Mouse (Mus musculus) left cerebral cortex, adult 2 months (tissue): ENCODE measurements around the gene Nfix. TPM values are rescaled to one million over a fixed set of nuclear protein-coding genes. Genes with fewer than 3 reads are reported as not detected.

ENCODE experiments used
- DNase-seq, 2 experiments: peaks; one replicate each; pipeline ENCODE4 v3.0.0; 2021 to 2022; ENCODE audit warnings: low spot score in 2 of 2, mixed read lengths in 1 of 2; ENCODE audit errors: extremely low spot score in 1 of 2
- H3K27ac ChIP-seq: fragments of 200-600 bp; 2 replicates; pipeline ENCODE4 v1.8.1; 2022
- H3K4me3 ChIP-seq: fragments of 200-600 bp; 2 replicates; pipeline ENCODE4 v1.8.1; 2022
- CTCF ChIP-seq: fragments of 200-600 bp; IDR thresholded peaks from 2 replicates; pipeline ENCODE4 v1.8.1; 2022; ENCODE audit warnings: antibody characterized with exemption, mild to moderate bottlenecking, moderate library complexity
- intact Hi-C: fragments of 180-260 bp; cut with DNase I; formaldehyde crosslinking; loops from one replicate; pipeline ENCODE4 v1.15.1; 2025
- total RNA-seq, 2 experiments: library from RNA; stranded (reverse); gene quantifications; 2 replicates each; pipeline ENCODE4 v1.2.3; 2021

Nfix gene
- total RNA-seq, 2 experiments from 2014 or later = 347 to 350 TPM

DNA sequence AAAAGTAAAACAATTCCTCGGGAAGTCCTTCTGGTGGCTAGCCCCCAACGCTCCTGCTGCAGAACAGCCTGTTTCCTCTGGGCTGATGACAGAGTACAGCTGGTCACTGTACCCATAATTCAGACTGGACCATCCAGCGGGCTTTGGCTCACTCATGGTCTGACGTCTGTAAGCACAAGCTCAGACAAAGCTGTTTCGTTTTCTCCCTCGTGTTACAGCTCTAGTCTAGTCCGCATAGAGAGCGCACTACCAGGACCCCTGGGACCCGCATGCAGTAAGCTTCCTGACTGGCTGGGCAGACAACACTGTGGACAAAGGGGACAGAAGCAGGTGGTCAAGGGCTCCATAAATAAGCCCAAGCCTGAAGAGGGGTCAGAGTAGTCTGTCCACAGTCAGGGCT lies 33.7 kb downstream of the Nfix start:
- intact Hi-C loops = no loop called here

DNA sequence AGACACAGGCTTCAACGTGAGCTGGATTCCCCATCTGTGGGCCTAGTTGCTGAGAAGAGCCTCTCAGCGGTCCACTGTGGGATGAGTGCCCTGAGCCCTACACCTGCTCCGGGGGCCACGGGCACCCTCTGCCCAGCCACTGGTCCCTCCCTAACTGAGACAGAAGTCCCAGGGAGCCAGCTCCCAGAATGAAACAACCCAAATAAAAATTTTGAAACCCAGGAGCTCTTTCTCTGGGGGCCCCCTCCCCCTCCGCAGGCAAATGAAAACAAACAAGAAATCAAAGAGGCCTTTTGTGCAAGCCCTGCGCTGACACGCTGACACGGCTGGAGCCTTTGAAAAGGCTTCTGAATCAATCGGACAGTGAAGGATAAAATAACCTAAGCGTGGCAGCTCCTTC lies 34.5 kb downstream of the Nfix start:
- Histone ChIP-seq H3K4me3 (peak overlapping the region; percentile 63), H3K27ac (peak overlapping the region; percentile 94)
- DNase-seq = peak in 1 of 2 experiments; percentile 48
- no peak for TF ChIP-seq CTCF
- intact Hi-C loops = no loop called here

More for the DNA sequence above, 33.7 kb downstream of the Nfix start:
- Histone ChIP-seq H3K27ac (peak overlapping the region; percentile 94), H3K4me3 (peak overlapping the region; percentile 63)
- no peak for DNase-seq
- no peak for TF ChIP-seq CTCF

DNA sequence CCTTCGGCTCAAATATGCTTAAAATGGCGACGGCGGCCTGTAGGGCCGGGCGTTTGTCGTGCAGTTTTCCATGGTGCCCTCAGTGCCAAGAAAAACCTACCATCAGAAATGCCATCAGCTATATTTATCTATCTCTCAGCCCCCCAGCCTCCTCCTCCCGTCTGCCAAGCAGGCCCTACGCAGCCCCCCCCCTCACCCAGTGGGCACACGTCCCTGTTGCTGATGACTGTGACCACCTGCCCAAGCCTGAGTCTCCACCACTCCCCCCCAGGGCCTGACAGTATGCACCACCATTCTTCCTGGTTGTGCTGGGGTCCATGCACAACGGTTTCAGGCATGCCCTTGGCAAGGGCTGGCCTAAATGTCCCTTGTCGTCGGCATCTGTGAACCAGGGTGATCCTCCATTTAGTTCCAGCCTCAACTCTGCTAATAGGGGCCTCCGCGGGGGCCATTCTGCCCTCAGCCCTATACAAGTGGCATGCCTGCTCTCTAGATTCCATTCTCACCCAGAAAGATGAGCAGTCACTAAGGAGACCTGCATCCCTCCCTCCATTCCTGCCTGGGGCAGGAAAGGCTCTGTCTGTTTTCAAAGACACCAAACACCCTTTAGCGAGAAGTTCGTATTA lies 35.2 kb downstream of the Nfix start:
- intact Hi-C loops = no loop called here
- no peak for TF ChIP-seq CTCF
- H3K4me3 ChIP-seq = peak overlapping the region; percentile 63
- DNase-seq = no peak
- peak overlapping the region; percentile 94 for H3K27ac ChIP-seq

DNA sequence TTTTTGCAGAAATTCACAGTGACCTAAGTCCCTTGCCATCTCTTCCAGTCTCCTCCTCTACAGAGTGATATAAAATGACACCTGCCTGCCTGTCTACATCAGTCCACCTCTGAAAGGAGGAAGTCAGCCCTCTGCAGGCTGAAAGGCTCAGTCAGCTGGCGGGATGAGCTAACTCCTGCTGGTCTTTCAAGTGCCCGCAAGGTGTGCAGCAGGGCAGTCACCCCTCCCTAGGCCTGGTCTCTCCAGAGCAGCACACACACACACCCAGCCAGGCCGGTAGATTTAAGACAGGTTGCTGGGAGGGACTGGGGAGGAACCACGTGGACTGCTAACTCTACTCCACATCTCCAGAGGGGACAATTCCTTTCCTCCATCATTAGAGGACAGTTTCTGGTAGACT lies 36.0 kb downstream of the Nfix start:
- TF ChIP-seq CTCF = no peak; the same call in none of the 2 replicates
- Histone ChIP-seq H3K4me3 (no peak overlapping the region), H3K27ac (peak overlapping the region; percentile 94)
- no peak for DNase-seq
- intact Hi-C loops = no loop called here

DNA sequence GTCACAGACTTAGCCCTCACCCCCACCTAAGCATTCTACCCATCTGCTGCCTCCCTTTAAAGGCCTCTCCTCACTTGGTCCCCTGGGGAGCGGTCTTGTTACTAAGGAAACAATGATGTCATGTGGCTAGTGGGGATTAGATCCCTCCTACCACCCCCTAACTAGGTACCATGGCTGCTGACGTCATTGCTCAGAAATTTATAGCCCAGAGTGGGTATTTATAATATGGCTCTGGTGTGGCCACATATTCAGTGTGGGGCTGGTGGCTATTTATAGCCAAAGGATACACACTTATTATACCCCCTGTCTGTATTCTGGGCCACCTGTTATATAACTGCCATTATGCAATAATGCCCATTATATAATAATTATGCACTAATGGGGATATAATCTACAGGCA lies 39.2 kb downstream of the Nfix start:
- no peak for TF ChIP-seq CTCF
- DNase-seq = no peak
- Histone ChIP-seq H3K27ac (peak overlapping the region; percentile 88), H3K4me3 (no peak overlapping the region)
- intact Hi-C loops = no loop called here

DNA sequence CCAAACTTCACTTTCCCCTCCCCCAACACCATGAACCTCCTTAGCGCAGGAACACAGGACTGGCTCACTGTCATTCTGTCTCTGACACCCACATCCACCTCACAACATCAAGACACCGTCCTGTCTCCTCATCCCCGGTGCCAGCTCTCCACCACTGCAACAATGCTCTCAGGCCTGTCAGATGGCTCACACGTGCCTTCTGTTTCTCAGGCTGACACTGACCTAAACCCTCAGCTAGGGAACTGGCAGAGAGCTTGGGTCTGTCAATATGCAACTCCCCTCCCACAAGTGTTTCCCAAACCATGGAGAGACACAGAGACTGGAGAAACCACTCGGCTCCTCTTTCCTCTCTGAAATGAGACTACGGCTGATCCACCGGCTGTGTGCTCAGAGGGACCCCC lies 39.7 kb downstream of the Nfix start:
- intact Hi-C loops = no loop called here
- TF ChIP-seq CTCF = no peak
- no peak for DNase-seq
- Histone ChIP-seq H3K27ac (peak overlapping the region; percentile 88), H3K4me3 (peak overlapping the region; percentile 14; the same call in 1 of the 2 replicates)

DNA sequence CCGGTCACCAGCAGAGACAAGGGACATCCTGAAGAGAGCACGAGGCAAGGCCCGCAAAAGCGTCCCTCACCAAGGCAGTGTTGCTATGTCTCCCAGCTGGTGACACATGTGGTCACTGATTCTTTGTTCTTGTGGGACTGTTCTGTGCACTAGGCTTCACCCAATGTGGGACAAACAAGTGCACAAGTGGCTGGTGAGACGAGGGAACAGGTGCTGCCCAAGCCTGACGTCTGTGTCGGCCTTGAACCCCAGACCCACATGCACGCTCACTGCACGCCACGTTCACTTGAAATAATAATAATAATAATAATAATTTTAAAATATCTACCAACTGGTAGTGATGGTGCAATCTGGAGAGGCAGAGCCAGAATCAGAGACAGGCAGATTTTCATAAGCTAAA lies 40.4 kb downstream of the Nfix start:
- Histone ChIP-seq H3K4me3 (no peak overlapping the region), H3K27ac (peak overlapping the region; percentile 88)
- no peak for DNase-seq
- intact Hi-C loops = no loop called here
- no peak for TF ChIP-seq CTCF

DNA sequence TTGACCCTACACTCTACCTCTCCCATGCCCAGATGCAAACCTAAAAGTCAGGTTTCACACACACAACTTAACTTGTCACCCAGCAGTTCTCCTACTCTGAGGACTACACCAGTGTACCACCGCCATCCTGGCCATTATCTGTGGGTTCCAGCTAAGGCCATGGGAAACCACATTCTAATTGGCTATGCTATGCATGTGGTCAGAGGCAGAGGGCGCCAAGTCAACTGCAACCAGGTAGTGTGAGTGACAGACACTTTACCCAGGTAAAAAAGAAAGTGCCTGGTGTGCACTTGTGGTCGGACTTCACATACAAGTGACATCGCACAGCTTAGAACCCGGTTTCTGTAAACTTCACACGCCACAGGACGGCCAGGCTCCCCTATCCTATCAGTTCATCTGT lies 41.0 kb downstream of the Nfix start:
- Histone ChIP-seq H3K4me3 (no peak overlapping the region), H3K27ac (peak overlapping the region; percentile 88; the same call in 1 of the 2 replicates)
- TF ChIP-seq CTCF = peak; percentile 42
- intact Hi-C loops = no loop called here
- DNase-seq = no peak

DNA sequence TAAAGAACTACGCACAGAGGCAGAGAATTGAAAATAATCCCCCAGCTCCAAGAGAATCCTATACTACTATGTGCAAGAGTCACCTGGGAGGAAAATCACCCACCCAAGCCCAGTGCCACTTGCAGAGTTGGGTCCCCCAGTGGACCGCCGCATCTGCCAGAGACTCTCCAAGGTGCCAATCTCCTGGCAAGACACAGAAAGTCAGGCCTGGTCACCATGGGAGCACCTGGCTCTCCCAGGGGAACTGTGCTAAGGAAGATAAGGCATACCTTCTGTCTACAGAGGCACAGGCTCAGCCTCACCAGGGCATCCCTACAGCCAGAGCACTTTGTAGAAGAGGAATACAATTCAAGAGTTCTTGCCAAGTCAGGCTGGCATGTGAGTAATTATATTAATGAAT lies 41.8 kb downstream of the Nfix start:
- Histone ChIP-seq H3K4me3 (no peak overlapping the region), H3K27ac (peak overlapping the region; percentile 76; the same call in 1 of the 2 replicates)
- intact Hi-C loops = no loop called here
- TF ChIP-seq CTCF = no peak
- no peak for DNase-seq

DNA sequence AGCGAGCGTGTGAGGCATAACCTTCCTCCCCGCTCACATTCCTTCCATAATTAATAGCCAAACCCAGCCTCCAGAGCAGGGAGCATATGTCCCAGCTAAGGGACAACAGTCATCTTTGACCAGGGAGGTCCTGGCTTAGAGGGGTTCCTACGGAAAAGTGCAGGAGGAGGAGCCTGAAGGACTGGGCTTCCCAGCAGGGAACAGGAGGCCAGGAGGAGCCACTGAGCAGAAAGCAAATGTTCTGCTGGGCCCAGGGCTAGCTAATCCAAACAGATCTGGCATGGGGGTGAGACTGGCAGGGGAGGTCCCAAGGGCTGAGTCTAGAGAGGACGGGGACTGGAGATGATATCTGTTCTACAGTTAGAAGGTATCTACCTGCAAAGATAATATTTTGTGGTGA lies 42.6 kb downstream of the Nfix start:
- peak overlapping the region; percentile 76 for H3K27ac ChIP-seq
- no peak overlapping the region for H3K4me3 ChIP-seq
- peak; percentile 1 for TF ChIP-seq CTCF
- intact Hi-C loops = no loop called here
- DNase-seq = no peak

DNA sequence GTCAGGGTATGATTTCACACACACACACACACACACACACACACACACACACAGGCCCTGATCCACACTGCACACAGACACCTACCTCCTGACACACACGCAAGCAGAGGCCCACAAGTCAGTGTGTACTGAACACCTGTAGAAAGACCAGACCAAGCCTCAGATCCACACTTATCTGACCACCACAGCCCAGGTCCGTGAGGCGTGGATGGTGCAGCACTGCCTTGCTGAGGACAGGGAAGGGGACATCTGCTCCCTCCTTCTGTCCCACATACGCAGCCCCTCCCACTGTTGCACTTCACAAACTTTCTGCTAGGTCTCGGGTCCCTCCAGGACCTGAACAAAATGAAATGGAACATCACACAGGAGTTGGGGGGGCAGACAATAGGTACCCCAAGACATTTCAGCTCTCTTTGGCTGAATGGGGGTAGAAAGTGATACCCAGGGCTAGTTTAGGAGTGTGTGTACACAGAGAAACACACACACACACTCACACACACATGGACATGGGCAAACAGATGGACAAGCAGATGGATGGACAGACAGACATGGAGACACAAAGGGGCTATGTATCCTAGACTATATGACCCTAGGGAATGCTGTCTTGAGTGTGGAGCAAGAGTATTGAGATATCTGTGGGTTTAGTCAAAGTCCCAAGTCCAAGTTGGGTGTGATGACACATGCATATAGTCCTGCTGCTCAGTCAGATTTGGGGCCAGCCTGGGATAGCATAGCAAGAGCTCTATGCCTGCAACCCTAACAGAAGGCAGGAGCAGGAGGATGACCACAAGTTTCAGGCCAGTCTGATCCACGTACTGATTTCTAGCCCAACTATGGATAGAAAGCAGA lies 47.2 kb downstream of the Nfix start:
- Histone ChIP-seq H3K27ac (no peak overlapping the region), H3K4me3 (no peak overlapping the region)
- intact Hi-C loops = no loop called here
- no peak for TF ChIP-seq CTCF
- no peak for DNase-seq

DNA sequence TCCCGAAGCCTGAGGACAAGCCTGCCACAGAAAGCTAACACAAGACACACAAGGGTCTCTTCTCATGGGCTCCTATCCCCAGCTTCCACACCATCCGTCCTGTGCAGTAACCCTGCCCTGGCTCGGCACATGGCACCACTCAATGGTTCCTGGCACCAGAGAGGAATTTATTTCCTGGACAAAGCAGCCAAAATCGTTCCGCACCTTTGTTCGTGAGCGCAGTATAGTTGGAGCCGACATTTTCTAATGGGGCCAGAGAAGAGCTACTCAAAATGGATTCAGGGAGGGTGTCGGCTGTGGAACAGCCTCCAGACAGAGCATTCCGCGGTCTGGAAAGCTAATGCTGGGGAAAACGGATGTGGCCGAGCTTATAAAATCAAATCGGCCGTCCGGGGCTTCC lies 50.6 kb downstream of the Nfix start:
- Histone ChIP-seq H3K27ac (peak overlapping the region; percentile 81), H3K4me3 (peak overlapping the region; percentile 17; the same call in 1 of the 2 replicates)
- intact Hi-C loops = no loop called here
- no peak for TF ChIP-seq CTCF
- no peak for DNase-seq
